Mouse (Mus musculus): ENCODE measurements around the gene Kdm5c.
"Not testable (repeated sequence)": the region's sequence is repeated elsewhere in the genome, so short reads cannot be mapped to it uniquely, and the experiment has no call there.

The Kdm5c gene

DNA sequence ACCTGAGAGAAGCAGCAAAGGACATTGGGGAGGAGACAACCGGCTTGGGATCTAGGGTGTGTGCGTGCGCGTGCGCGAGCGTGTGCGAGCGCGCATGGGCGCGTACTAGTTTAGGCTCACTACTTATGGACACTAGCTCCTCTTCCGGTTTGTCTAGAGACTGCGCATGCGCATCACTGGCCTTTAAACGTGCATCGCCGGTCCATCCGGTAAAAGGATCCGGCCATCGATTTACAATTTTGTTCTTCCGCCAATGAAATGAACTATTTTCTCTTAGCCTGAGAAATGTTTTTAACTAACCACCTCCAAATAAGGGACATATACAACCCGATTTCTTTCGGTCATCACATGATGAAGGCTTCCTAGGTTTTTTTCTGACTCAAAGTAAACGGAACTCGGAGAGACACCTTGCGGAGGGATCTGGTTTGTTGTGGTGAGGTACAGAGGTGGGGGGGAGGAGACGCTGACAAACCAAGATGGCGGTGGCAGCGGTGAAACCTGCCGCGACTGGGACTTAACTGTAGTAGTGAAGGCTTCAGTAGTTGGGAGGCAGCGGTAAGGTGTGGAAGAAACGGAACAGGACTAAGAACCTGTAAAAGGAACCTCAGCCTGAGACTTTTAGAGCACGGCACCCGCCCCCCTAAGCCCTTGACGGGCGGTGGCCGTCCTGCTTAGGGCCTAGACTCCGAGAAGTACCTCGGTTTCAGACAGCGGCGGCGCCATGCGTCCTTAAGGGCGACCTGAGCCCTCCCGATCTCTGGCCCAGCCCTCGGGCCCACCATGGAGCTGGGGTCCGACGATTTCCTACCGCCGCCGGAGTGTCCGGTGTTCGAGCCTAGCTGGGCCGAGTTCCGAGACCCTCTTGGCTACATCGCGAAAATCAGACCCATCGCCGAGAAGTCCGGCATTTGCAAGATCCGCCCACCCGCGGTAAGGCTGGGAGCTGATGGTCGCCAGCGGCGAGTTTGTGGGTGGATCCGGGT lies at the start of gene Kdm5c:
Gene Kdm5c, plus strand, starts transcription at position 240 of the 983 bp plus-strand sequence.
- DNase-seq (ENCODE audit: low spot score) = peak; percentile 93

DNA sequence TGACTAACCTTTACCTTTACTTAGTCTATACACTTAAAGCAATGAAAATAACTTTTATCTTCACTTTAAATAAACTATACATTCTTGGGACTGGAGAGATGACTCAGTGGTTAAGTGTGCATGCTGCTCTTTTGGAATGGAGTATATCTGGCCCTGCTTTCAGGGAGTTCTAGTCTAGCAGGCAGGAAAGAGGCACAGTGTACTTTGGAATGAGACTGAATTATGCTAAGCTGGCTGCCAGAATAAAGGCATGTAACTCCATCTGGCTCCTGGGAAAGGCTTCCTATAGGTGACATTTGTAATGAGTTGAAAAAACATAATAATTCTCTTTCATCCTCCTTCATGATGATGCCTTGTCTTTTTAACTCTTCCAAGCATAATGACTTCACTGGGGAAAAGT lies 45.7 kb upstream of the Kdm5c start:
- DNase-seq (ENCODE audit: low spot score) = no peak

DNA sequence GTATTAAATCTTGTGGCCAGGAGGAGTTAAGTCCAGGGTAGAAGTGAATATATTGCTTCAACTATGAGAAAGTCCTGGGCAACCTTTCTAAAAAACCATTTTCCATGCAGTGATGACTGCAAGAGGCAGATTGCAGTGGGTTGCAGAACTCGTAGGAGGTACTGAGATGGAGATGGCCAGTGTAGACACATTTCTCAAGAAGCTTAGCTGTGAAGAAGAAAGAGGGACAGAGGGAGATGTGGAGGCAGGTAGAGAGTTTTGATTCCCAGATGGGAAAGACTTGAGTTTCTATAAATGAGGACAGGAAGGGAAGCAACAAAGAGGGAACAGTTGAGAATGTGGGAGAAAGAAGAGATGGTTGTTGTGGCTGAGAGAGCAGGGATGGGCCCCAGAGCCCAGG lies 41.6 kb upstream of the Kdm5c start:
- DNase-seq (ENCODE audit: low spot score) = no peak

DNA sequence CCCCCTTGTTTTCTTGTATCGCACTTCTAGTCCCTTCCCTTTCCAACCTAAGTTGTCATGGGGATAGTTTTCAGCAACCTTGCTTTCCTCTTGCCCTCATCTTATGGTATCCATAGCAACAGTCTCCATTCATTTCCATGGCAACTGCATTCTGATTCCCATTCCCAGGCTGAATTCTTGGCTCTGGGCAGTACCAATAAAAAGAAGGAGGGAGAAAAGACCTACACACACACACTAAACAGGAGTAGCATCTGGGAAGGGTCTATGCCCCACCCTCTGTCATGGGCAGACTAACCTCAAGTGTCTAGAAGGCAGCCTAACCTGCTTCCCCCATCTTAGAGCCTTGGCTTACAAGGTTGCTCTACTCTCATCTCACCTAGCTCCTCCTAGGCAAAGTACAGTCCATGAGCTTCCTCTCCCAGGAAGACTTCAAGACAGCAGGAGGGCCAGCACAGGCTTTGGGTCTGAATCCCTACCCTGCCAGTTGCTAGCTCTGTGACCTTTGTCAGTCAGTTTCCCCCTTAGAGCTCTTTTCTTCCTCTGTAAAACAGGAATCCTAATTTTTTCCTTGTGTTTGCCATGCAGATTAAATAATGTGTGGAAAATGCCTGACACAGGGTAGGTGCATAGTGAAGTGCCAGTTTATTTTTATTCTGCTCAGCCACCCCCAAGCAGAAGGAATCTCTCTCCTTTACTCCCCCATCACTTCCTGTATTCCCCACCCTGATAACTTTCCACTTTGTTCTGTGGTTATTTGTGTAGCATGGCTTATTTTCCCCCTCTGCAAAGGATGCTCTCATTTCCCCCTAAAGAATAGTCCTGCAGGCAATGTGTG lies 34.8 kb upstream of the Kdm5c start:
- no peak for DNase-seq (ENCODE audit: low spot score)

DNA sequence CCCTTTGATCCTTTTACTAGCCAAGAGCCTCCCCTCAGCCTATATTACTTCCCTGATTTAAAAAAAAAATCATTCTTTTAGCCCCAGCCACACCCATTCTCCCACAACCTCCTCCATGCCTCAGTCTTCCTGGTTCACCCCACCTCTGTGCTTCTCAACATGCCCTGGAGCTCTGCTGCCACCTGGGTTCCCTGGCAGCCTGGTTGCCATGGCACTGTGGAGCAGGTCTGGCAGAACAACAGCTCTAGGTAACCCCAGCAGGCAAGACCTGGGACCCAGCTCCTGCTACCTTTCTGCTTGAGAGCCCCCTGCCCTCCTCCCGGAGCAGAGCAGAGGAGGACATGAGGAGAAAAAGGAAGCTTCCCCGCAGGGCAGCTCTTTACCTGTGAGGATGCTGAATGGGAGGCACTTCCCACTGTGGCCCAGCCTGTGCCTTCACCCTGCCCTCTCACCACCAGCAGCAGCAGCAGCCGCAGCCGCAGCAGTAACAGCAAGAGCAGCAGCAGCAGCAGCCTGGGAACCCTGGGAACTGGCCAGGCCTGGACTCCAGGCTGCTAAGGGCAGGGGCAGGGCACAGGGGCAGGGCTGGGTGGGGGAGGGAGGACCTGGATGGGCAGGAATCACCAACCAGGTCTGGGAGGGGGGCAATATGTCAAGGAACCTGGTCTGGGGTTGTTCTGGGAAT lies 30.9 kb upstream of the Kdm5c start:
- DNase-seq (ENCODE audit: low spot score) = no peak

DNA sequence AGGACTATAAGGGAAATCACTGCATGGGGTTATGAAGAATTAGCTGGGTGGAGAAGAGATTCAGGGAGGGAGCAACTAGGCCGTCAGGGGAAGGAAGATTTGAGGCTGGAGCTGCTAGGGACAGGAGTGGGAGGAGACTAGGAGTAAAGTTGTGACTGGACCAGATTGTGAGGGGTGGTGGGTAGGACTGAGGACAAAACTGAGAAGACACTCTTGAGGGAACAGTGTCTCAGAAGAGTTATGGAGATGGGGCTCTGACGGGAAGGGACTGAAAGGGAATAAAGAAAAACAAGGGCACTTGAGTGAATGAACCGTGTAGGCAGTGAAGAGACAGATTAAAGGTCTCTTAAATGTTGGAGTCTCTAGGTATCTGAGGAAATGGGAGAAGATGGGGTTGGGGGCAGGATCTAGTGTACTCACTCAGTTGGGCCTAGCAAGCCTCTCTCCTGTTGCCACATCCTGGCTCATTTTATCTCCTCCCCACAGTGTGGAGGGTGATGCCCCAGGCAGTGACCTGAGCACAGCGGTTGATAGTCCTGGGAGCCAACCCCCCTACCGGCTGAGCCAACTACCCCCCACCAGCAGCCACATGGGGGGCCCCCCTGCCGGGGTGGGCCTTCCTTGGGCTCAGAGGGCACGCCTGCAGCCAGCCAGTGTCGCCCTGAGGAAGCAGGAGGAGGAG lies 30.3 kb upstream of the Kdm5c start:
- DNase-seq (ENCODE audit: low spot score) = no peak

DNA sequence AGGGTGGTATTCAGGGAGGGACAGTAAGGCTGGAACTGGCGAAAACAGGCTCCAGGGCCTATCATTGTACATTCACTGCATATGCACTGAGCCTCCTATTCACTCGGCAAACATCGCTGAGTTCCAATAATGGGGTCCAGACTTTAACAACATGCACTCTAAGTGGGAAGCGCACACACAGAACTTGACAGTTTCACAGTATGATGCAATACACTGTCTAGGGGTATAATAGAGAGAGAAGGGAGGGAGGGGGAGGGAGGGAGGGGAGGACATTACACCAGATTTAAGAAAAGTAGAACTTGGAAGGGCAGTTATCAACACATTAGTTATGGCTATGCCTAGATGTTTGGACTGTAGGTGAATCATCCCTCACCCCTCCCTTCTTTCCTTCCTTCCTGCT lies 29.6 kb upstream of the Kdm5c start:
- DNase-seq (ENCODE audit: low spot score) = no peak

DNA sequence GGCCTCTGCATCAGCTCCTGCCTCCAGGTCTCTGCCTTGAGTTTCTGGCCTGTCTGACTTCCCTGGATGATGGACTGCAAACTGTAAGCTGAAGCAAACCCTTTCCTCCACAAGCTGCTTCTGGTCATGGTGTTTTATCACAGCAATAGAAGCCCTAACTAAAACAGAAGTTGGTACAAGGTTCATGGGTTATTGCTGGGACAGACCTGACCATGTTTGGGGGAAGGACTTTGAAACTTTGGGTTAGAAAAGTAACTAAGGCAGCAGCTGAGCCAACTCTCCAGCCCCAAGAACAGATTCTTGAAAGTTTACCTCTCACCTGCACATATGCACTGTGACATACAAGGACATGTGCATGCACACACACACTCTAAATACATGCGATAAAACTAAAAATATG lies 27.3 kb upstream of the Kdm5c start:
- DNase-seq (ENCODE audit: low spot score) = no peak

DNA sequence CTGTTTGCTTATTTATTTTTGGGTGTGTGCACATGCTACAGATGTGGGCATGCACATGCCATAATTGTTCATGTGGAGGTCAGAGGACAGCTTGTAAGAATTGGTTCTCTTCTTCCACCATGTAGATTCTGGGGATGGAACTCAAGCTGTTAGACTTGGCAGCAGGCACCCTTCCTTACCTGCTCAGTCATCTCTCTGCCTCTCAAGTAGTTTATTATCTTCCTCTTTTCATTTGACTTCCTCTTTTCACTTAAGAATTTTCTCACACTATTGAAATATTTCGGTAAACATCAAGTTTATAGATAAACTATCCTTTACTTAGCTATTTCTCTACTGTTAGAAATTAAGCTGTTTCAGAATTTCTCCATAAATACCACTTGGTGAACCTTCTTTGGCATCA lies 18.1 kb upstream of the Kdm5c start:
- no peak for DNase-seq (ENCODE audit: low spot score)

DNA sequence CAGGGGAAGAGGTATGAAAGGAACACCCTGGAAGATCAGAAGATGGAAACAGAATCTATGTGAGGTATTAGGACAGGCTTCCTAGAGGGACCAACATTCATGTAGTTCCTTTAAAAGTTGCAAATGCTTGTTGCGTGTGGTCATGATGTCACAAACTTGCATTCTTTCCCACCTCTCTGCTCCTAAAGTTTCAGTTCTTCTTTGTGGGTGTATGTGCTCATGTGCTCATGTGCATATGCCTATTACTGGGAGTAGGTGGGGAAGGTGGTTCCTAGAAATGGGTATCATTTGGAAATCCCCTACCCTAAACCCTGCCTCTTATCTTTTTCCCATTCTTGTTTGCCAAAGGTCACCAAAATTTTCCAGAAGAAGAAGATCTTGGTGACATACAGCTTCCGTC lies 14.3 kb upstream of the Kdm5c start:
- DNase-seq (ENCODE audit: low spot score) = no peak

DNA sequence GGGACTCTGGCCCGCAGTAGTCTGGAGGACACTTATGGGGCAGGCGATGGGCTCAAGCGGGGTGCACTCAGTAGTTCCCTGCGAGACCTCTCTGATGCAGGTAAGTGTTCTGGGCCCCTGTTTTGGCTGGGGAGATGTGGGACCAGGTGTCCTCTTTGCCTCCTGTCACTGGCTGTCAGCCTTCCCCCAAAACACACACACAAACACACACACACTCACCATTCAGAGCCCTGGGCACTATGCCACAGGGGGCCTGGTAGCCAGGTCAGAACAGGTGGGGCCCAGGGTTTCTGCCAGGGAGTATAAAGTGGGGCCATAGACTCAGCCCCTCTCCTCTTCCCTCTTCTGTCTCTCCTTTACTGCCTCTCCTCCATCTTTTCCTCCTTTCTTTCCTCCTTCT lies 11.1 kb upstream of the Kdm5c start:
- DNase-seq (ENCODE audit: low spot score) = no peak

DNA sequence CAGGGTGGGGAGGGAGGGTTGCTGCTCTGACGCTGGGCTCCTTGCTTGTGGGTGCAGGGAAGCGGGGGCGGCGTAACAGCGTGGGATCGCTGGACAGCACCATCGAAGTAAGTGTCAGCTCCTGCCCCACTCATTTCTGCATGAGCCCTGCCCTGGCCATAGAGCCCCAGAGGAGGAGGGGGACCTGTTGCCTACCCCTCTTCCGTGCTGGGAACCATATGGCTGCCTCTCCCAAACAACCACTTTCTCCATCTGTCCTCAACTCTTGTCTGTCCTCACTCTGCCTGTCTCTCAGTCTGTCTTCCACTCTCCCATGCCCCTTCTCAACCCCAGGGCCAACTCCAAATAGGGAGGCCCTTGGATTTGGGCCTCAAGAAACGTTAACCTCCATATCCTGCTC lies 10.6 kb upstream of the Kdm5c start:
- DNase-seq (ENCODE audit: low spot score) = no peak

DNA sequence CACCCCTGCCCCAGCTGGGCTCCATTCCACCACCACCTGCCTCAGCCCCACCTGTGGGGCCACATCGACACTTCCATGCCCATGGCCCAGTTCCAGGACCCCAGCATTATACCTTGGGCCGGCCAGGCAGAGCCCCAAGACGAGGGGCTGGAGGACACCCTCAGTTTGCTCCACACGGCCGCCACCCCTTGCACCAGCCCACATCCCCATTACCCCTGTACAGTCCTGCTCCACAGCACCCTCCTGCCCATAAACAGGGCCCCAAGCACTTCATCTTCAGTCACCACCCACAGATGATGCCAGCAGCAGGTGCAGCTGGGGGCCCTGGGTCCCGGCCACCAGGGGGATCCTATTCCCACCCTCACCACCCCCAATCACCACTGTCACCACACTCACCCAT lies 9.5 kb upstream of the Kdm5c start:
- no peak for DNase-seq (ENCODE audit: low spot score)

DNA sequence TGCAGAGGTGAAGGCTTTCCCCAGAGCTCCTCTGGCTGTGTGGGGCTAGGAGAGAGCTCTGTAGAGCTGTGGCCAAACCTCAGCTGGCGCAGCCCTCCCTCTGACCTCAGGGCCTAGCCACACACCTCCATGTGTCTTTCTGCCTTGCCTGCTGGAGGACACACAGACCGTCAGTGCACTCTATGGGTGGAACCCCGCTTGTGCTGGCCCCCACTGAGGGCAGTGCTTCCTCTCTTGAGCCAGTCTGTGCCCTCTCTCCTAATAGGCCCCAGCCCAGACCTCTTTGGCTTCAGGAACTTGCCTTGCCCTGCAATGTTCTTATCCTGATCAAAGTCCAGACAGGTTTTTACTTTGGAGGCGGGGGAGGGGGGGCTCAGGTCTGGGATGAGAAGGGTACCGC lies 8.5 kb upstream of the Kdm5c start:
- DNase-seq (ENCODE audit: low spot score) = no peak

DNA sequence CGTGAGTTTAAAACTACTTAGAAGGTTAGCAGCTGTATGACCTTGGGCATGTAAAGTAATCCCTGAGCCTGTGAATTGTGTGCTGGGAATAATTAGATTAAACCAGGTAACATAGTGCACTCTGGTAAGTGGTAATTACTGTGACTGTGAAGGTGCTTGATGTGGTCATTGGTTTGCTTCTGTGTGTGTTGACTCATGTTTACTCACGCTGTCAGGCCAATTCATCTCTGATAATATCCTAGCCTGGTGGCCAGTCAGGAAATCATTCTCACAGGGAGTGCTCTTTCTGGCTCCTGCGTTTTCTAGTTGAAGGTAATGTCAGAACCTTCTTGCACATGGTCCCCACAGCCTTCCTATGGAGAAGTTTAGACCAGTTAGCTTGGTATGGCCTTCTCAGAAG lies 1.3 kb downstream of the Kdm5c start:
- no peak for DNase-seq (ENCODE audit: low spot score)

DNA sequence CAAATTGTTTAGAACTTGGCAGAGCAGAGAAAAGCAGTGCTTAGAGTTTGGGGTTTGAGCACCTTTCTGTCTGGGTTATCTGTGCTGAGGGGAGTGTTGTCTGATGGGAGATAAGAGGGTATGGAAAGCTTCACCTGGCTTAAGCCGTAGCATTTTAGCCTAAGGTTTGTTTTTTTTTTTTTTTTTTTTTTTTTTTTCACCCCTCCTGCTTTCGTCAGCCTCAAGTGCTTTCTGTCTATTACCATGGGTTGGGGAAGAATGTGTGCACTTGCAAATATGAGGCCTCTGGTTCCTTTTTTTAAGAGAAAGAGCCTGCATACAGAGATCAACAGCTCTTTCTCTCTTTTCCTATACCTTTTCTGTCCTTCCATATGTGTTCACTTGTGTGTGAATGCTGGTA lies 2.9 kb downstream of the Kdm5c start:
- no peak for DNase-seq (ENCODE audit: low spot score)

DNA sequence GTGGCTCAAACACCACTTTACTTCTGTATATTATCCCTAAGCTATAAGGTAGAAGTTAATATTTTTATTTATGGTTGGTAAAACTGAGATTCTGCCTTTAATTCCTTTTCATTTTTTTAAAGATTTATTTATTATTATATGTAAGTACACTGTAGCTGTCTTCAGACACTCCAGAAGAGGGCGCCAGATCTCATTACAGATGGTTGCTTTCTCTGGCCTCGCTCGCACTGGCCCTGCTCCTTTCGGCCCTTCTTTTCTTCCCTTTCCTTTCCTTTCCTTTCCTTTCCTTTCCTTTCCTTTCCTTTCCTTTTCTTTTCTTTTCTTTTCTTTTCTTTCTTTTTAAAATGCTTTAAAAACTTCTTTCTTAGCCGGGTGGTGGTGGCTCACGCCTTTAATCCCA lies 10.3 kb downstream of the Kdm5c start:
- not testable (repeated sequence) for DNase-seq (ENCODE audit: low spot score)

DNA sequence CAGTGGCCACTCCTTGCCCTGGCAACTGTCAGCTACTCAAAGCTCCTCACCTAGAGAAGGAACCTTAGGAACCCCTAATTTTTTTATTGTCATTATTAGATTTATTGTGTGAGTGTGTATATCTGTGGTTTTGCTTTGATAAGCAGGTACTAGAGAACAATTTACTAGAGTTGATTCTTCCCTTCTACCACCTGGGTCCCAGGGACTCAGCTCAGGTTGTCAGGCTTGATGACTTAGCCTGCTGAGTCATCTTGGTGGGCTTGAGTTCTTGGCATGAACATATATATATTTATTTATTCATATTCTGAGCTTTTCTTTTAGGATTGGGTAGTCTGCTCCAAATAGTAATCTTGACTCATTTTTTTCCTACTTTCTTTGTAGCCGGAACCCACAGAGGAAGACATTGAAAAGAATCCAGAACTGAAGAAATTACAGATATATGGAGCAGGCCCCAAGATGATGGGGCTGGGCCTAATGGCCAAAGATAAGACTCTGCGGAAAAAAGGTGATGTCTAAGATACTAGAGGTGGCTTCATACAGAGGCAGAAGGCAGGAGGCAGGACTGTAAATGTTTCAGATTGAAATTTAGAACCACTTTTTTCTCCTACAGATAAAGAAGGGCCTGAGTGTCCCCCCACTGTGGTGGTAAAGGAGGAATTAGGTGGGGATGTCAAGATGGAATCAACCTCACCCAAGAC lies 11.8 kb downstream of the Kdm5c start:
- DNase-seq (ENCODE audit: low spot score) = no peak

DNA sequence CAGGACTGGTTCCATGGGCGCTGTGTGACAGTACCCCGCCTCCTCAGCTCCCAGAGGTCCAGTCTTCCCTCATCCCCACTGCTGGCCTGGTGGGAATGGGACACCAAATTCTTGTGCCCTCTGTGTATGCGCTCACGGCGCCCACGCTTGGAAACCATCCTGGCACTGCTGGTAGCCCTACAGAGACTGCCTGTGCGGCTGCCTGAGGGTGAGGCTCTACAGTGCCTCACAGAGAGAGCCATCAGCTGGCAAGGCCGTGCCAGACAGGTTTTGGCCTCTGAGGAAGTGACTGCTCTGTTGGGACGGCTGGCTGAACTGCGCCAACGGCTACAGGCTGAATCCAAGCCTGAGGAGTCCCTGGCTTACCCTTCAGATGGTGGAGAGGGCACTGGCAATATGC lies 38.4 kb downstream of the Kdm5c start:
- DNase-seq (ENCODE audit: low spot score) = no peak

DNA sequence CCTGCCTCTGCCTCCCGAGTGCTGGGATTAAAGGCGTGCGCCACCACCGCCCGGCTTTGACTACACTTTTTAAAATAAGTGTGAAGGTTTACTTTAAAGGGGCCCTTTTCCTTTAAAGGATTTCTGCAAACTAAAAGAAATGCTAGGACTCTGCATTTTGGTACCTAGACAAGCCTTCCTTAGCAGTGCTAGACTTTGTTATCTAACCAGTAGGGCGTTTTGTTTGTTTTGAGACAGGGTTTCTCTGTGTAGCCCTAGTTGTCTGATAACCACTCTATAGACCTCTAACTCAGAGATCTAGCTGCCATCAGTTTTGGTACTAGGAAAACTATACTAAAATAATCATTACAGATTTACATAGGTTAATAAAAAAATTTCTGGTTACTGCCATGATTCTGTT lies 46.6 kb downstream of the Kdm5c start:
- no peak for DNase-seq (ENCODE audit: low spot score)

DNA sequence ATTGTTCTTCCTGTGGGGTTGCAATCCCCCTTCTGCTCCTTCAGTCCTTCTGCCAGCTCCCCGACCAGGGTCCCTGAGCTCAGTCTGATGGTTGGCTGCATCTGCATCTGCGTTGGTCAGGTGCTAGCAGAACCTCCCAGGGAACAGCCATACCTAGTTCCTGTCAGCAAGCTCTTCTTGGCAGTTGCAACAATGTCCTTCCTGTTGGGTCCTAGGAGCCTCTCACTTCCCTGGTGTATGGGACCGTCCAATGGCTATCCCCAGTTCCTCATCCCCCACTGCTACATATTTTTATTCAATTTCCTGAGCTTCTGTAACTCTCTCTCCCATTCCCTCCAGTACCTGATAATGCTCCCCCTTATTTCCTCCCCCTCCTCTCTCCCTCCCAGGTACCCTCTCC lies 51.9 kb downstream of the Kdm5c start:
- no peak for DNase-seq (ENCODE audit: low spot score)
